Mouse (Mus musculus) hindbrain, postnatal 0 days (tissue): ENCODE measurements around the gene Scd1. TPM values are rescaled to one million over a fixed set of nuclear protein-coding genes. Genes with fewer than 3 reads are reported as not detected.
A peak's percentile ranks its signal among the peaks of the same experiment; 100 is the strongest.

Source experiments
- ATAC-seq: fragments of 200-750 bp; cut with Nextera tagmentation; 2 replicates; pipeline ENCODE4 v1.8.0; 2017; ENCODE audit warnings: mild to moderate bottlenecking, moderate TSS enrichment, moderate library complexity
- DNase-seq: peaks from one replicate; pipeline ENCODE4 v3.0.0-alpha.2; 2015; ENCODE audit warnings: low spot score
- H3K27ac ChIP-seq: fragments of 300-500 bp; sonication (generic); 2 replicates; pipeline ENCODE4 v1.5.1; 2014; ENCODE audit warnings: mild to moderate bottlenecking
- H3K27me3 ChIP-seq: fragments of 300-500 bp; sonication (generic); 2 replicates; pipeline ENCODE4 v1.6.1; 2014; ENCODE audit warnings: low read length, mixed read lengths; ENCODE audit not compliant: insufficient read depth
- H3K36me3 ChIP-seq: fragments of 300-500 bp; sonication (generic); 2 replicates; pipeline ENCODE4 v1.6.1; 2014; ENCODE audit warnings: low read length, mixed read lengths; ENCODE audit not compliant: insufficient read depth
- H3K4me1 ChIP-seq: fragments of 300-500 bp; sonication (generic); 2 replicates; pipeline ENCODE4 v1.6.1; 2014; ENCODE audit warnings: antibody characterized with exemption, low read length, mixed read lengths; ENCODE audit not compliant: insufficient read depth
- H3K4me2 ChIP-seq: fragments of 300-500 bp; sonication (generic); 2 replicates; pipeline ENCODE4 v1.6.1; 2014; ENCODE audit warnings: low read depth, mild to moderate bottlenecking, low read length, moderate library complexity, mixed read lengths
- H3K4me3 ChIP-seq: fragments of 300-500 bp; sonication (generic); 2 replicates; pipeline ENCODE4 v1.5.1; 2014; ENCODE audit warnings: low read length
- H3K9ac ChIP-seq: fragments of 300-500 bp; sonication (generic); replicated peaks from 2 replicates; pipeline ENCODE4 v1.6.1; 2014; ENCODE audit warnings: mild to moderate bottlenecking, low read length, moderate library complexity, mixed read lengths
- H3K9me3 ChIP-seq: fragments of 300-500 bp; sonication (generic); 2 replicates; pipeline ENCODE4 v1.6.1; 2016; ENCODE audit warnings: low read length, mixed read lengths
- CTCF ChIP-seq: IDR thresholded peaks from 2 replicates; pipeline ENCODE4 v1.5.1; 2016; ENCODE audit warnings: antibody characterized with exemption, control low read depth, low read depth
- WGBS: fragments of 180-500 bp; shearing (Covaris S2); extraction: QIAGEN DNeasy Blood & Tissue Kit; methylation state at CpG from one replicate; pipeline ENCODE4 v1.1.7; 2014; 5-methylcytosine and 5-hydroxymethylcytosine counted together
- polyA plus RNA-seq: library from polyadenylated mRNA; unstranded; fragments of >200 nt; fragmentation: Nextera tagmentation; extraction: Ambion mirVana; gene quantifications from 2 replicates; pipeline ENCODE4 v1.2.1, GENCODE M21; 2015
- total RNA-seq: library from RNA; depleted of rRNA; stranded (reverse); fragments of >200 nt; gene quantifications from 2 replicates; pipeline ENCODE4 v1.2.3, GENCODE M21; 2014; rRNA removed

The Scd1 gene
- total and polyA plus RNA-seq, 2 experiments from 2014 or later: 11.7 to 57.9 TPM

DNA sequence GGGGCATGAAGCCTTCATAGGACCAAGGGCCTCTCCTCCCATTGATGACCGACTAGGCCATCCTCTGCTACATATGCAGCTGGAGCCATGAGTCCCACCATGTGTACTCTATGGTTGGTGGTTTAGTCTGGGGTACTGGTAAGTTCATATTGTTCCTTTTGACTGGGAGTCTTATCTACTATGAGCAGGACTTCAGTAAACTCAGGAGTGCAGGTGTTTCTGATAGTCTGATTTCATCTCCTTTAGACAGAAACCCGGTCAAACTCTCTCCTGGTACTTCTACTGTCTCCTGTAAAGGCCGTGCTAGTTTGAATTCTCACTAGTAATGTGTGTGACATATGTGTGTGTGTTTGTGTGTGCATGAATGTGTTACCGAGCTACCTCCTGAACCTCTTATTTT is 41.9 kb downstream of the Scd1 start:
- no peak overlapping the region for H3K9ac ChIP-seq
- H3K27ac ChIP-seq: no peak overlapping the region
- H3K4me2 ChIP-seq: no peak overlapping the region
- H3K9me3 ChIP-seq: no peaks in the 10 kb centered on the region
- ATAC-seq: no peak
- H3K4me1 ChIP-seq: no peaks in the 10 kb centered on the region
- no peak for DNase-seq
- no peak overlapping the region for H3K4me3 ChIP-seq
- WGBS: 86% methylated on average over 4 of the region's 4 CpGs
- TF ChIP-seq CTCF: no peak
- H3K27me3 ChIP-seq: no peaks in the 10 kb centered on the region
- H3K36me3 ChIP-seq: no peaks in the 10 kb centered on the region

DNA sequence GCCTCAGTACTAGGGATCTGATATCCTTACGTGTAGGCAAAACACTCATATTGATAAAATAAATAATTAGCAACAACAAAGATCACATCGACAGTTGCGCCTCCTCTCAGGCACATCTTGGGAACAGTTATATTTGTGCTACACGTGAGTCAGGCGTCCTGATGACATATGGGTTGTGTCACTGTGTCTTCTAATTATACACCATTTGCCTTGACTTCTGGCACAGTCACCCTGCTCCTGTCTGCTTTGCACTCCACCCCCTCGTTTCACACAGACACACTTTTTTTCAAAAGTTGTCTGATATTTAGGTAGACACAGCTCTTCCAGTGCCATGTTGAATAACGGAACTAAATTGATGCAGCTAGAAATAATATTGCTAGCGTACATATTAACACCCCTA is 43.6 kb downstream of the Scd1 start:
- Histone ChIP-seq H3K36me3 (no peaks in the 10 kb centered on the region), H3K4me2 (no peak overlapping the region), H3K9me3 (no peaks in the 10 kb centered on the region), H3K4me1 (no peaks in the 10 kb centered on the region), H3K27me3 (no peaks in the 10 kb centered on the region), H3K9ac (no peak overlapping the region), H3K4me3 (no peak overlapping the region), H3K27ac (no peak overlapping the region)
- 82% methylated on average over 8 of the region's 8 CpGs for WGBS
- no peak for TF ChIP-seq CTCF
- DNase-seq (no peak), ATAC-seq (no peak)

DNA sequence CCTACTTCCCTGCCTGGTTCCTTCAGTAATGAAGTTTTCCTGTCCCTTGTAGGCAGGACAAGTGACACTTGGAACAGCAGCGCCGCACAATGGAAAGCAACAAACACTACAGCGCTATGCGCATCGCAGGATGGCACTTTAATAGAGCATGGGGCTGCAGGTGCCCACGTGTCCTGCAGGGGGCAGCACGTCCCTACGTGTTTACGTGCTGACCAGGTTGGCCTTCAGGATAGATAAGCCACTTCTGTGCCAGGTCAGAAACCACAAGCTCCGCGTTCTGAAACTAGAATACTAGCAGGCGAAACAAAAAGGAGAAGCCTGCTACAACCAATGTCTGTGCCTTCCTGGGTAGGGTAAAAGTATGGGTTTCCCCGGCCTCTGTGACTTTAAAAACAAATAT is 44.1 kb downstream of the Scd1 start:
- no peak overlapping the region for H3K27ac ChIP-seq
- no peaks in the 10 kb centered on the region for H3K27me3 ChIP-seq
- peak; percentile 86 for DNase-seq
- H3K4me1 ChIP-seq: no peaks in the 10 kb centered on the region
- H3K4me2 ChIP-seq: no peak overlapping the region
- WGBS: 21% methylated on average over 13 of the region's 13 CpGs
- no peaks in the 10 kb centered on the region for H3K36me3 ChIP-seq
- TF ChIP-seq CTCF: peak; percentile 97
- no peaks in the 10 kb centered on the region for H3K9me3 ChIP-seq
- H3K9ac ChIP-seq: no peak overlapping the region
- no peak overlapping the region for H3K4me3 ChIP-seq
- ATAC-seq: peak; percentile 84

DNA sequence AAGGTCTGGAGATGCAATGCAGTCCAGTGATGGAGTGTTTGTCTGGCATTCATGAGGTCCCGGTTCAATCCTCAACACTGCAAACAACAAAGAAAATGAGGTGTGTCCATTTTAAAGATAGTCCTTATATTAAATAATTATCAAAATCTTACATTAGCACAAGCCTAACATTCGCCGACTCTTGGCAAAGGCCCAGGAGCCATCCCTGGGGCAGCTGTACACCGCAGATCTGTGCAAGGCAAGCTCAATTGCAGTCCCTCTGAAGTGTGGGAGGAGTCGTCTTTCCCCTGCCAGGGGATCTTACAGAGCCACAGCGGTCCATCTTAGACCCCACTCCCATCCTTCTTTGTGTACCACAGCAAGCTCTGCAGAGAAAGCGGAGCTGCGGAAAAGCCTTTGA is 49.0 kb downstream of the Scd1 start:
- Histone ChIP-seq H3K27me3 (no peaks in the 10 kb centered on the region), H3K4me1 (no peaks in the 10 kb centered on the region), H3K9ac (no peak overlapping the region), H3K9me3 (no peaks in the 10 kb centered on the region), H3K4me3 (no peak overlapping the region), H3K27ac (no peak overlapping the region), H3K36me3 (no peaks in the 10 kb centered on the region), H3K4me2 (no peak overlapping the region)
- WGBS: 28% methylated on average over 8 of the region's 8 CpGs
- no peak for TF ChIP-seq CTCF
- no peak for DNase-seq
- ATAC-seq: no peak

DNA sequence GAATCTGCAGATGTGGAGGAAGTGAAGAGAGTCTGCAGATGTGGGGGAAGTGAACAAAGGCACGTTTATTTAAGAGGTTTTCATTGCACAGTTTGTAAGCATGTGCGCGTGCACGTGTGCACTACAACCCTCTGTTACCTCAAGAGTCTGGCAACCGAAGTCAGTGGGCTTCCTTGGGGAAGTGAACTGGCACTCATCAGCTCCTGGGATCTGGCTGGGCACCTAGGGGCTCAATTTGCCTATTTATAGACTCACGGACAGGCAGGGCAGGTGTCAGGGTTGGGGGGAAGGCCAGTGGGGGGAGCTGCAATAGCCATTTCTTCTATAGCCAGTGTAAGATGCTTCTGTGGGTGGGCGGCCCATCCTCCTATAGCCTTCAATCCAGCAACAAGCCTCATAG is 55.9 kb downstream of the Scd1 start:
- Histone ChIP-seq H3K4me2 (no peak overlapping the region), H3K9ac (no peak overlapping the region), H3K4me1 (no peaks in the 10 kb centered on the region), H3K27me3 (no peaks in the 10 kb centered on the region), H3K4me3 (no peak overlapping the region), H3K36me3 (no peaks in the 10 kb centered on the region), H3K27ac (no peak overlapping the region), H3K9me3 (no peaks in the 10 kb centered on the region)
- no peak for TF ChIP-seq CTCF
- ATAC-seq: no peak
- 78% methylated on average over 7 of the region's 7 CpGs for WGBS
- DNase-seq: no peak

DNA sequence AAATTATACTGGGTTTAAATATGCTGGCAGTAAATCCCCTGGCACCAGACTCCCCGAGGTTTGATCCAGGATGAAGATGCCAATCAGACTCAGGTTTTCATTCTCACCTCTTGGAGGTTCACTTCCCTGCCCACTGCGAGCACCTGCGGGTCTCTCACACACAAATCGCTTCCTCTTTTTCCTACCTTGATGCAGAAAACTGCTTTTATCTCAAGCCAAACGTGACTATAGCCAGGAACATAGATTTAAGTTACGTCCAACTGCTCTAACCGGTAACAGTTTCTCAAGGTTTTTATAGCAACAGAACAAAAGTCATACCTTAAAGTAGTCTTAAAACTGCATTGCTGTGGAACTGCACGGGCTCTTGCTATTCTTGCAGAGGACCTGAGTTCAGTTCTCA is 58.0 kb downstream of the Scd1 start:
- DNase-seq (no peak), ATAC-seq (no peak)
- 84% methylated on average over 8 of the region's 8 CpGs for WGBS
- H3K27ac ChIP-seq: no peak overlapping the region
- H3K4me2 ChIP-seq: no peak overlapping the region
- no peak overlapping the region for H3K9ac ChIP-seq
- H3K4me1 ChIP-seq: no peaks in the 10 kb centered on the region
- TF ChIP-seq CTCF: no peak
- no peak overlapping the region for H3K4me3 ChIP-seq
- no peaks in the 10 kb centered on the region for H3K27me3 ChIP-seq
- no peaks in the 10 kb centered on the region for H3K36me3 ChIP-seq
- H3K9me3 ChIP-seq: no peaks in the 10 kb centered on the region

Other genes starting within 250 kb of the Scd1 start
- gene Pkd2l1, start 215.4 kb downstream of the Scd1 start, total RNA-seq: 0.84 and 1.1 TPM in 2 replicates
- 0.33 and 0.69 TPM in 2 replicates for gene Pkd2l1, start 215.4 kb downstream of the Scd1 start, polyA plus RNA-seq
- gene Scd3, start 204.6 kb downstream of the Scd1 start, total RNA-seq: 0.31 and 2.7 TPM in 2 replicates
- gene Scd3, start 204.6 kb downstream of the Scd1 start, polyA plus RNA-seq: 4.7 and 4.8 TPM in 2 replicates
- 1,071 and 1,235 TPM in 2 replicates for gene Scd2, start 114.2 kb downstream of the Scd1 start, total RNA-seq
- 274 and 291 TPM in 2 replicates for gene Scd2, start 114.2 kb downstream of the Scd1 start, polyA plus RNA-seq
- 0.84 and 1.5 TPM in 2 replicates for gene Scd4, start 74.8 kb downstream of the Scd1 start, total RNA-seq
- 0.09 and 0.16 TPM in 2 replicates for gene Scd4, start 74.8 kb downstream of the Scd1 start, polyA plus RNA-seq
- gene Wnt8b, start 85.6 kb upstream of the Scd1 start, total RNA-seq: 0.14 and 1.4 TPM in 2 replicates
- not detected in 2 replicates for gene Wnt8b, start 85.6 kb upstream of the Scd1 start, polyA plus RNA-seq
- gene Sec31b, start 138.0 kb upstream of the Scd1 start, total RNA-seq: 0.36 and 0.63 TPM in 2 replicates
- gene Sec31b, start 138.0 kb upstream of the Scd1 start, polyA plus RNA-seq: 0.32 and 0.33 TPM in 2 replicates
- gene Gm20538, start 145.0 kb upstream of the Scd1 start, total RNA-seq: not detected in 2 replicates
- not detected in 2 replicates for gene Gm20538, start 145.0 kb upstream of the Scd1 start, polyA plus RNA-seq
- gene Ndufb8, start 147.6 kb upstream of the Scd1 start, total RNA-seq: 500 and 558 TPM in 2 replicates
- gene Ndufb8, start 147.6 kb upstream of the Scd1 start, polyA plus RNA-seq: 932 and 959 TPM in 2 replicates
- gene Hif1an, start 155.0 kb upstream of the Scd1 start, total RNA-seq: 10.2 and 12.7 TPM in 2 replicates
- gene Hif1an, start 155.0 kb upstream of the Scd1 start, polyA plus RNA-seq: 18.1 and 19.4 TPM in 2 replicates